Mouse (Mus musculus) heart, embryonic 13.5 days (tissue): ENCODE results near the gene Pde1b. TPM values are rescaled to one million over a fixed set of nuclear protein-coding genes. Genes with fewer than 3 reads are reported as not detected.

ENCODE experiments used
- ATAC-seq: fragments of 200-750 bp; cut with Nextera tagmentation; 2 replicates; pipeline ENCODE4 v1.8.0; 2017; ENCODE audit warnings: moderate TSS enrichment; ENCODE audit not compliant: insufficient number of reproducible peaks, low FRiP score, low TSS enrichment; ENCODE audit errors: extremely low read depth
- H3K27ac ChIP-seq: fragments of 300-500 bp; sonication (generic); replicated peaks from 2 replicates; pipeline ENCODE4 v1.5.1; 2015; ENCODE audit warnings: moderate library complexity, mild to moderate bottlenecking, inconsistent platforms
- H3K27me3 ChIP-seq: fragments of 300-500 bp; sonication (generic); replicated peaks from 2 replicates; pipeline ENCODE4 v1.6.1; 2015; ENCODE audit warnings: mild to moderate bottlenecking, inconsistent platforms
- H3K36me3 ChIP-seq: fragments of 300-500 bp; sonication (generic); 2 replicates; pipeline ENCODE4 v1.6.1; 2015; ENCODE audit warnings: mild to moderate bottlenecking, inconsistent platforms
- H3K4me1 ChIP-seq: fragments of 300-500 bp; sonication (generic); 2 replicates; pipeline ENCODE4 v1.6.1; 2015; ENCODE audit warnings: inconsistent platforms
- H3K4me2 ChIP-seq: fragments of 300-500 bp; sonication (generic); 2 replicates; pipeline ENCODE4 v1.6.1; 2015; ENCODE audit warnings: inconsistent platforms, mild to moderate bottlenecking, moderate library complexity
- H3K4me3 ChIP-seq: fragments of 300-500 bp; sonication (generic); 2 replicates; pipeline ENCODE4 v1.5.1; 2015; ENCODE audit warnings: moderate library complexity, mild to moderate bottlenecking, inconsistent platforms
- H3K9ac ChIP-seq: fragments of 300-500 bp; sonication (generic); 2 replicates; pipeline ENCODE4 v1.6.1; 2015; ENCODE audit warnings: inconsistent platforms, mild to moderate bottlenecking, moderate library complexity
- H3K9me3 ChIP-seq: fragments of 300-500 bp; sonication (generic); 2 replicates; pipeline ENCODE4 v1.6.1; 2016; ENCODE audit warnings: inconsistent platforms
- WGBS: fragments of 180-500 bp; shearing (Covaris S2); methylation state at CpG from one replicate; pipeline ENCODE4 v1.1.7; 2015; ENCODE audit warnings: mixed read lengths; 5-methylcytosine and 5-hydroxymethylcytosine counted together
- polyA plus RNA-seq: library from polyadenylated mRNA; unstranded; fragments of >200 nt; fragmentation: Nextera tagmentation; extraction: Ambion mirVana; gene quantifications from 2 replicates; pipeline ENCODE4 v1.2.1, GENCODE M21; 2015

The Pde1b gene
- polyA plus RNA-seq, 1 experiment from 2014 or later: 2.7 TPM

DNA sequence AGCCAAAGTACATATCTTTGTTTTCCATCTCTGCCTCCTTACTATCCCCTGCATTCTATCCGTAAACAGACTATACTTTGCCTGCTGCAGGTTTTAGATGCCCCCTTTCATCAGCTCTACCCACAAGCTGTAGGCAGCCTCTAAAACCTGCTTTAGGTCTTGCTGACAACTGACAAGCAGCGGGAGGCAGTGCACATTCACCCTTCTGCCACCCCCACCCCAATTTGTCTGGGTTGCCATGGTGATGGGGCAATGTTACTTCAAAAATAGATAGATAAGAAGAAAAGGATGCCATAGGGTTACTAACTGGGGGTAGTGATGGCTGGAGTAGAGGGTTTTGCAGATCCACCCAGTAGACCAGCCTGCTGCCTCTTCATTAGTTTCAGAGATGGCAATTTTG lies 18.3 kb upstream of the Pde1b start:
- no peaks in the 10 kb centered on the region for H3K36me3 ChIP-seq
- H3K4me3 ChIP-seq: no peak overlapping the region
- no peak for ATAC-seq
- 42% methylated on average over 2 of the region's 2 CpGs for WGBS
- H3K9me3 ChIP-seq: no peaks in the 10 kb centered on the region
- H3K9ac ChIP-seq: no peak overlapping the region
- H3K4me1 ChIP-seq: peaks cover 5% of the 10 kb centered on the region
- H3K27ac ChIP-seq: no peak overlapping the region
- H3K4me2 ChIP-seq: no peak overlapping the region
- H3K27me3 ChIP-seq: no peaks in the 10 kb centered on the region

DNA sequence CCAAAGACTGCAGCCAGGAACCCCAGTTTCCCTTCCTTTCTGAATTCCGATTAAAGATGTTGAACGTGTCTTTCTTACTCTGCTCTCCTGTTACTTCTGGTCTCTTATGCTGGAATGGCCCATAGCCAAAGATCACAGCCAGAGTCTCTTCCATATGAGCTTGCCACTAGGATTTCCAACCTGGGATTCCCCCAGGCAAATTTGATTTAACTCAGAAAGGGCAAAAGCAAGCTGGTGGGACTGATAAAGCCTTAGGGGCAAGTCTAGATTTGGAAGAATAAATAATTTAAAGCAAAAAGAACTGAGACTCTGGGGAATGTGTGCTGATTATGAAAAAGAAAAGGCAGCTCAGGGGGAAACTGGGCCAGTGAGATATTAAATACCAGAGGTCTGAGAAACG lies 17.7 kb upstream of the Pde1b start:
- ATAC-seq: no peak
- H3K4me3 ChIP-seq: no peak overlapping the region
- no peaks in the 10 kb centered on the region for H3K36me3 ChIP-seq
- H3K9me3 ChIP-seq: no peaks in the 10 kb centered on the region
- H3K27ac ChIP-seq: no peak overlapping the region
- H3K4me2 ChIP-seq: no peak overlapping the region
- 44% methylated on average over 3 of the region's 3 CpGs for WGBS
- H3K4me1 ChIP-seq: peaks cover 5% of the 10 kb centered on the region
- no peaks in the 10 kb centered on the region for H3K27me3 ChIP-seq
- no peak overlapping the region for H3K9ac ChIP-seq

DNA sequence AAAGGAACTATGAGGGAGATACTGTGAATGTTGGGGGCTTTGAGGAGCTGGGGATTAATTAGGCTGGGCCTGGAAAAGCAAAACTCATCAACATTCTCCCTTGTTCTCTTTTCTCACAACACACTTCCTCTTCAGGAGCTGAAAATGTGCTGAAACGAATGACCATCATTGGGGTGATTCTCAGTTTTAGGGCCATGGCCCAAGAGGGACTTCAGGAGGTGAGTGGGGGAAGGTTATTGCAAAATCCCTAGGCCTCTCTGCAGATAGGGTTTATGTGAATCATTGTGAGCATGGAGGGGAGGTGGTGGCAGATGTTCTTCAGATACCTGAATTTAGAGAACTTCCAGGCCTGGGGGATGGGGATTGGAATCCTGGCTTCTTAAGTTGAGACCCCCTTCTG lies 16.2 kb upstream of the Pde1b start:
- Histone ChIP-seq H3K36me3 (no peaks in the 10 kb centered on the region), H3K9ac (no peak overlapping the region), H3K4me2 (no peak overlapping the region), H3K27me3 (no peaks in the 10 kb centered on the region), H3K4me3 (no peak overlapping the region), H3K4me1 (peaks cover 5% of the 10 kb centered on the region), H3K27ac (no peak overlapping the region), H3K9me3 (no peaks in the 10 kb centered on the region)
- WGBS: 43% methylated on average over 1 of the region's 1 CpGs
- no peak for ATAC-seq

DNA sequence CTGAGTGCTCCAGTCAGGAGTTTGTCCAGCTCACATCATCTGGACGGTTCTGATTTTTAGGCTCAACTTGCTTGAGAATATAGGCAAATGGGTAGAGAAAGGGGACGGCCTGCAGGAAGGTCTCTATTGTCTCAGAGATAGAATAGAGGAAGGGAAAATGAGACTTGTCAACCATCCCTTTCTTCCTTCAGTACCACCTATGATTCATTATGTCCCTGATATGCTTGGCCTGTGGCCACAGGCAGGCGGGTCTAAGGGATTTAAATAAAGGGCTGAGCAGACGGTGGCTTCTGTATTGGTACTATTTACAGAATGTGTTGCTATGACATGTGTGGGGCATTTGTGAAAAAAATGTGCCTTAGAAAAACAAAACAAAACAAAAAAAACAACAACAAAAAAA lies 14.5 kb upstream of the Pde1b start:
- no peak overlapping the region for H3K4me2 ChIP-seq
- H3K36me3 ChIP-seq: no peaks in the 10 kb centered on the region
- 52% methylated on average over 4 of the region's 4 CpGs for WGBS
- no peaks in the 10 kb centered on the region for H3K9me3 ChIP-seq
- H3K27me3 ChIP-seq: no peaks in the 10 kb centered on the region
- H3K4me3 ChIP-seq: no peak overlapping the region
- ATAC-seq: no peak
- peaks cover 5% of the 10 kb centered on the region for H3K4me1 ChIP-seq
- H3K9ac ChIP-seq: no peak overlapping the region
- no peak overlapping the region for H3K27ac ChIP-seq

DNA sequence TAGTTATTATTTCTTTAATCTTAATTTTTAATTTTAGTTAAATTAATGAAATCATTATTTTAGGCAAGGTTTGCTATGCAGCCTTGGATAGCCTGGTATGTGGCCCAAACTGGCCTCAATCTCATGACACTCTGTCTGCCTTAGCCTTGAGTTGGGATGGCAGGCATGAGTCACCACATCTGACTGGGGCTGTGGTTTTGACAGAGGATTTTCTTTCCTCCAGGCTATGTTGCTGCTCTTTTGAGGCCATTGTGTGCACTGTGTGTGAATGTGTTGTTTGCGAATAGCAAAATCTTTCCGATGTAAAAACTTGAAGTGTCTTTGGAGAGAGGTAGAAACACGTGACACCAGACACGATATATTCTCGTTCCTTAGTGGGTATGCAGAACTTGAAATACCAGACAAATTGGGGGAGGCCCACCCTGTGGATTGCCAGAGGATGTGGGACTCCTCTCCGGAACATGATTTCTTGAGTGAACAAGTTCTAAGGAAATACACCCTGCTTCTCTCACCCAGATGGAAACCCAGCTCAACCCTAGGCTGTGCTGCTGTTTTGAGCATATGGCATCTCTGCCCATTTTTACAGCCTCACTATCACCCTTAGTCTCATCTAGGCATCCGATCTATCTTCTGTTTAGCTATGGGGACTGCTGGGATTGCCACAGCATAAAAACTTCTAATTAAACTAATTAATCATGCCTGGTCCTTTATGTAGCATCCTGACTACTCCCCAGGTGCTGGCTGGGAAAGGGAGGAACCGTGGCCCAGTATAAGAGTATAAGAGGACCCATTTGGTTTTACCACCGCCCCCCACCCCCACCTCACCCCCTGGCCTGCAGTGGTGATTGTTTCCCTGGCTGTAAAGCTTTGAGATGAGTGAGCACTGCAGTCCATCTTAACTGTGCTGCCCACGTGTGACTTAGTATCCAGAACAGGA lies 6.4 kb upstream of the Pde1b start:
- H3K27me3 ChIP-seq: peaks cover 10% of the 10 kb centered on the region; the same call in 1 of the 2 replicates
- no peaks in the 10 kb centered on the region for H3K36me3 ChIP-seq
- H3K27ac ChIP-seq: no peak overlapping the region
- no peak for ATAC-seq
- no peak overlapping the region for H3K4me3 ChIP-seq
- H3K4me1 ChIP-seq: 0 out of 2 replicates have a peak, but pooled peaks cover 2% of the 10 kb centered on the region
- no peak overlapping the region for H3K4me2 ChIP-seq
- no peak overlapping the region for H3K9ac ChIP-seq
- 70% methylated on average over 10 of the region's 10 CpGs for WGBS
- no peaks in the 10 kb centered on the region for H3K9me3 ChIP-seq

DNA sequence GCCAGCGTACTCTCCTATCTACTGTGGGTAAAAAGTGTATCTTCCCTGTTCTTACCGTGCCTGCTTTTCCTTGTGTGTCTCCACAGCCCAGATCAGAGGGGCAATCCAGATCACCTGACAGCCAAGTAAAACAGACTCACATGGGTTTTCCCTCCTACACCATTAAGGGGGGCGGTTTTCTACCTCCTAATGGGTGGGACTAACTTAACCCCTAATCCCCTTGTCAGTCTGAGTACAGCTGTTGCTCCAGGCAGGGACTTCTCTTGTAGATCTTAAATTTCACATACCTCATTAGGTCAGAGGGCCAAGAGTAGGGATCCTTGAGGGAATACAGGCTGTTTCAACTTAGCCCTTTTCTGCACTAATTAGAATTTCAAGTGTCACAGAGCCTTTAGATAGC lies 4.7 kb upstream of the Pde1b start:
- no peaks in the 10 kb centered on the region for H3K36me3 ChIP-seq
- peaks cover 10% of the 10 kb centered on the region for H3K27me3 ChIP-seq
- H3K9me3 ChIP-seq: no peaks in the 10 kb centered on the region
- ATAC-seq: no peak
- no peak overlapping the region for H3K27ac ChIP-seq
- WGBS: 34% methylated on average over 3 of the region's 3 CpGs
- H3K4me2 ChIP-seq: no peak overlapping the region
- no peak overlapping the region for H3K4me3 ChIP-seq
- H3K9ac ChIP-seq: no peak overlapping the region
- peaks cover 7% of the 10 kb centered on the region; the same call in 1 of the 2 replicates for H3K4me1 ChIP-seq

DNA sequence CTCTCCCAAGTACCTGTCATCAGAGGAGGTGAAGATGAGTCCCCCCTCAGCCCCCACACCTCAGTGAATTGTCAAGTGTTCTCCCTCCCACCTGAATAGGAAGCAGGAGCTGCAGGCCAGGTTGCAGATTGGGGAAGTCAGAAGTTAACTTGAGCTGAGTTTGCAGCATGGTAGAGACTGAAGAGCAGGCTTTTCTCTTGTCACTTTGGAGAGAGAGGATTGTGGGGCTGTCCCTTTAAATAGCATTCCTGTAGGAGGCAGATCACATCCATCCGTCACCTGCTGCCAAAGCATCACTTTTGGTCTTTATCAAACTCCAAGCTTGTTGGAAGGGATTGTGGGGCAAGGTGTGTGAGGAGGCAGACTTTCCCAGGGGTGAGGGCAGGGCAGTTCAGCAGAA lies 2.1 kb upstream of the Pde1b start:
- Histone ChIP-seq H3K4me3 (no peak overlapping the region), H3K9me3 (no peaks in the 10 kb centered on the region), H3K9ac (no peak overlapping the region), H3K27ac (no peak overlapping the region), H3K27me3 (peaks cover 36% of the 10 kb centered on the region), H3K4me2 (no peak overlapping the region), H3K4me1 (peaks cover 13% of the 10 kb centered on the region; the same call in 1 of the 2 replicates), H3K36me3 (no peaks in the 10 kb centered on the region)
- ATAC-seq: no peak
- WGBS: 39% methylated on average over 1 of the region's 1 CpGs

DNA sequence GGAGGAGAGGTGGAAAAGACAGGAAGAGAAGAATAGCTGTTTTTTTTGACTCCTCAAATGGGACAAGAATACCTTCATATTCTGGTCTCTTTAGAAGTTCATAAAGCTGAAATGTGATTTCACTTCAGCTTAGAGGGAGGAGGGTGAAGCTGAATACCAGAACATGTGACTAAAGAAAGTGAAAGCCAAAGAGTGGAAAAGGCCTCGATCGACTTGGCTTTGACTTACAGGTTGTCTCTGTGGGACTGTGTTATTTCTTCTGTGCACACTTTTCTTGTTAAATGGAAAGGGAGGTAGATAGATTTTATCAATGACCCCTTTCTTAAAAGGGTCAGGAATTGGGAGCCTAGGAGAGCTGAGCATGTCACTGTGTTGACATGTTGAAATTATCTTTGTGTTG lies 1.6 kb upstream of the Pde1b start:
- Histone ChIP-seq H3K9ac (no peak overlapping the region), H3K4me3 (no peak overlapping the region), H3K4me2 (no peak overlapping the region), H3K9me3 (no peaks in the 10 kb centered on the region), H3K27me3 (peaks cover 40% of the 10 kb centered on the region), H3K36me3 (no peaks in the 10 kb centered on the region), H3K4me1 (peaks cover 13% of the 10 kb centered on the region; the same call in 1 of the 2 replicates), H3K27ac (no peak overlapping the region)
- ATAC-seq: no peak
- WGBS: 44% methylated on average over 2 of the region's 2 CpGs

DNA sequence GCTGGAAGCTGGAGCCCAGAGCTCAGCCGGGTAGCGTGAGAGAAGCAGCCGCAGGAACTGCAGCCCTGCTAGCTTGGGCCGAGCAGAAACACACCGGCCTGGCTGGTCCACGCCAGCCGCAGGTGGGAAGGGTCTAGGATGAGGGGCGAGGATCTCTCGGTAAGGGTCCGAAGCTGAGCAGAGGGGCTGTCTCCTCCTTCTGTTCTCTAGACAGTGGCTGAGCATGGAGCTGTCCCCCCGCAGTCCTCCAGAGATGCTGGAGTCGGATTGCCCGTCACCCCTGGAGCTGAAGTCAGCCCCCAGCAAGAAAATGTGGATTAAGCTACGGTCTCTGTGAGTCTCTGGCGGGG lies 392 bp downstream of the Pde1b start:
- H3K27ac ChIP-seq: no peak overlapping the region
- H3K27me3 ChIP-seq: peaks cover 44% of the 10 kb centered on the region
- H3K4me2 ChIP-seq: peak overlapping the region; percentile 94
- peak; percentile 4; the same call in 1 of the 2 replicates for ATAC-seq
- peak overlapping the region; percentile 66 for H3K4me3 ChIP-seq
- peak overlapping the region; percentile 82 for H3K9ac ChIP-seq
- H3K36me3 ChIP-seq: no peaks in the 10 kb centered on the region
- 1% methylated on average over 15 of the region's 15 CpGs for WGBS
- H3K9me3 ChIP-seq: no peaks in the 10 kb centered on the region
- H3K4me1 ChIP-seq: peaks cover 13% of the 10 kb centered on the region; the same call in 1 of the 2 replicates

DNA sequence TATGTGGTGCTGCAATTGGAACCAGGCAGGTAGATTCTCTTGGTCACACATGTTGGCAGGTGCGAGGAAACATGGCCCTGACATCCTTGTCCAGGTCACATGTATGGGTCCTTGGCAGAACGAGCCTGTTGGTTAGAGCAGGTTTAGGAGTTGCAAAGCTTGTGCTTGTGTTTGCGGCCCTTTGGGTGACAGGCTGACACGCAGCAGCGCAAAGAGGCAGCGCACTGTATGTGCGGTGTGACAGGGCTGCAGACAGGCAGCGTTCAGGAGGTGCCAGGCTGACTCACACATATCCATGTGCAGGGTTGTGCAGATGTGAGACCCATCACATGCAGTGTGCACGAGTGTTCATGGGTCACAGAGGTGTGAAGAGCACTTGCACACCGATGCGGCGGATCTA lies 826 bp downstream of the Pde1b start:
- 43% methylated on average over 12 of the region's 12 CpGs for WGBS
- no peak overlapping the region for H3K27ac ChIP-seq
- ATAC-seq: no peak
- H3K36me3 ChIP-seq: no peaks in the 10 kb centered on the region
- H3K9ac ChIP-seq: peak overlapping the region; percentile 82; the same call in 1 of the 2 replicates
- H3K4me1 ChIP-seq: peaks cover 13% of the 10 kb centered on the region; the same call in 1 of the 2 replicates
- H3K4me3 ChIP-seq: peak overlapping the region; percentile 66
- peaks cover 44% of the 10 kb centered on the region for H3K27me3 ChIP-seq
- H3K9me3 ChIP-seq: no peaks in the 10 kb centered on the region
- peak overlapping the region; percentile 94 for H3K4me2 ChIP-seq

DNA sequence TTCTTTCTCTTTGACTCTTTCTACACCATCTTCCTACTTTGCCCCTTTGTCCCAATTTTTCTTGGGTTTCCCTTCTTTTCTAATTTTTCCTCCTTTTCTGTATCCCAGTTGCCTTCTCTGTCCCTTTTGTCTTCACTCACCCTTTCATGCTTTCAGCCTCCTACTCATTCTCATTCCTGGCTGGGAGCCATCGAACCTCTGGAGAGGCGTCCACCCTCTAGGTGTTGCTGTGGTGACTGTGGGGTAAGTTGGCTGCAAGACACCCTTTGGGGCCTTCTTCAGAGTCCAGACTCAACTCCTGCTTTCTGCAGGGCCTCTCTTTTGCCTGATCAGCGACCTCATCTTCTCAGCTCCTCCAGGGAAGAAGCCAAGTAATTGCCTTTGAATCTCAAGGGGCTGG lies 6.5 kb downstream of the Pde1b start:
- Histone ChIP-seq H3K27ac (no peak overlapping the region), H3K4me3 (no peak overlapping the region), H3K36me3 (no peaks in the 10 kb centered on the region), H3K9ac (no peak overlapping the region), H3K4me1 (peaks cover 5% of the 10 kb centered on the region), H3K9me3 (no peaks in the 10 kb centered on the region), H3K4me2 (no peak overlapping the region), H3K27me3 (peaks cover 35% of the 10 kb centered on the region)
- ATAC-seq: no peak
- WGBS: 59% methylated on average over 3 of the region's 3 CpGs

DNA sequence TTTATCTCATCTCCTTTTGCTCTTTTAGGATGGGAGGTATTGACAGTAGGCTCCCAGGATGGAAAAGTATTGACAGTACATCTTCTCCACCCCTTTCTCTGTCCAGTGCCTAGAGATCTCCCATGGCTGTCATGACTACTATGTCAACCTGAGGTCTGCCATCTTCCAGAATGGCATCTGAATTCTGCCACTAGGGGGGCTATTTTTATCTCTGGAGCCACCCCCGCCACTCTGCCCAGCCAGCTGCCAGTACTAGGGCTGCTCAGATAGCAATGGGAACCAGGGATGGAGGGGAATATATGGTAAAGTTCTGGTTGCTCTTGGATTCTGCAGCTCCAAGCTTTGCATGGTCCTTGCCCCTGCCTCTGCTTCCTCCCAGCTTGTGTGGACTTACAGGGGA lies 8.8 kb downstream of the Pde1b start:
- H3K9me3 ChIP-seq: no peaks in the 10 kb centered on the region
- H3K9ac ChIP-seq: no peak overlapping the region
- WGBS: 23% methylated on average over 1 of the region's 1 CpGs
- H3K4me1 ChIP-seq: peaks cover 14% of the 10 kb centered on the region
- no peak overlapping the region for H3K27ac ChIP-seq
- H3K4me3 ChIP-seq: no peak overlapping the region
- no peak overlapping the region for H3K4me2 ChIP-seq
- no peaks in the 10 kb centered on the region for H3K36me3 ChIP-seq
- H3K27me3 ChIP-seq: peaks cover 13% of the 10 kb centered on the region; the same call in 1 of the 2 replicates
- ATAC-seq: no peak
